Mouse (Mus musculus) small intestine, adult 2 months (tissue): Measurements from ENCODE around the gene Rasal2.

Source experiments
- CTCF ChIP-seq: fragments of 200-500 bp; IDR thresholded peaks from 2 replicates; pipeline ENCODE4 v1.5.1; 2012; ENCODE audit warnings: low read depth, mild to moderate bottlenecking, control low read depth, inconsistent platforms, low read length, moderate library complexity, mixed read lengths; ENCODE audit not compliant: insufficient replicate concordance, insufficient read length; ENCODE audit errors: extremely low read depth
- POLR2A ChIP-seq: fragments of 200-500 bp; IDR thresholded peaks from 2 replicates; pipeline ENCODE4 v1.6.1; 2012; ENCODE audit warnings: low read depth, mild to moderate bottlenecking, control low read depth, inconsistent platforms, low read length, moderate library complexity

DNA sequence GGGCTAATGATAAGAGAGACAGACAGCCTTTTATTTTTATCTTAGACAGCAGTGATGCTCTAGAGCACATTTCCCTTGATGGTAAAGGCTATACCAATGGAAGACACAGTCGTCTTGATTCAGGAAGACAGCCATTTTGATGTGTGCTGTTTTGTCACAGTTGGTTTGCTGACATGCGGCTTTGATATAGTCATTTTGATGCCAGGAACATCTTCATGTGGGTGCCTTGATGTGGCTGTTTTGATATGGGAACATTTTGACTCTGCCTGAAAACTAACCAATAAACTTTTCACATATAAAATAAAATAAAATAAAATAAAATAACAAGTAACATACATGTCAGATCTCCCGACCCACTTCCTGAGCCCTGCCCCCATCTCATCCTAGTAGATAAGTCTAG lies 16.0 kb upstream of the Rasal2 start:
- no peak for TF ChIP-seq CTCF
- TF ChIP-seq POLR2A: no peak
